Mouse (Mus musculus) intestine, embryonic 14.5 days (tissue): ENCODE measurements around the gene Narfl. TPM values are rescaled to one million over a fixed set of nuclear protein-coding genes. Genes with fewer than 3 reads are reported as not detected.

Source experiments
- ATAC-seq: fragments of 200-750 bp; cut with Nextera tagmentation; replicated peaks from 2 replicates; pipeline ENCODE4 v1.8.0; 2017; ENCODE audit warnings: low read depth, moderate number of reproducible peaks, moderate TSS enrichment, moderate library complexity; ENCODE audit not compliant: low FRiP score, low TSS enrichment
- DNase-seq: peaks from one replicate; pipeline ENCODE4 v3.0.0-alpha.2; 2018; ENCODE audit warnings: low spot score
- H3K27ac ChIP-seq: fragments of 300-500 bp; sonication (generic); 2 replicates; pipeline ENCODE4 v1.5.1; 2014; ENCODE audit warnings: low read depth, mild to moderate bottlenecking, control low read depth
- H3K27me3 ChIP-seq: fragments of 300-500 bp; sonication (generic); replicated peaks from 2 replicates; pipeline ENCODE4 v1.6.1; 2014; ENCODE audit warnings: low read length, control low read depth; ENCODE audit not compliant: control insufficient read depth, insufficient read depth
- H3K36me3 ChIP-seq: fragments of 300-500 bp; sonication (generic); 2 replicates; pipeline ENCODE4 v1.6.1; 2014; ENCODE audit warnings: low read length, control low read depth; ENCODE audit not compliant: control insufficient read depth, insufficient read depth
- H3K4me1 ChIP-seq: fragments of 300-500 bp; sonication (generic); replicated peaks from 2 replicates; pipeline ENCODE4 v1.6.1; 2014; ENCODE audit warnings: low read length, control low read depth, mixed read lengths; ENCODE audit not compliant: control insufficient read depth, insufficient read depth
- H3K4me2 ChIP-seq: fragments of 300-500 bp; sonication (generic); 2 replicates; pipeline ENCODE4 v1.6.1; 2014; ENCODE audit warnings: low read length
- H3K4me3 ChIP-seq: fragments of 300-500 bp; sonication (generic); 2 replicates; pipeline ENCODE4 v1.5.1; 2014; ENCODE audit warnings: low read depth, low read length, control low read depth, mixed read lengths
- H3K9ac ChIP-seq: fragments of 300-500 bp; sonication (generic); 2 replicates; pipeline ENCODE4 v1.6.1; 2014; ENCODE audit warnings: mild to moderate bottlenecking, low read length
- H3K9me3 ChIP-seq: fragments of 300-500 bp; sonication (generic); 2 replicates; pipeline ENCODE4 v1.6.1; 2016; ENCODE audit warnings: low read length, control low read depth; ENCODE audit not compliant: control insufficient read depth
- WGBS: fragments of 180-500 bp; shearing (Covaris S2); extraction: QIAGEN DNeasy Blood & Tissue Kit; methylation state at CpG from one replicate; pipeline ENCODE4 v1.1.7; 2014; 5-methylcytosine and 5-hydroxymethylcytosine counted together
- polyA plus RNA-seq: library from polyadenylated mRNA; unstranded; fragments of >200 nt; fragmentation: Nextera tagmentation; extraction: Ambion mirVana; gene quantifications from 2 replicates; pipeline ENCODE4 v1.2.1, GENCODE M21; 2014

Narfl gene
- polyA plus RNA-seq, 1 experiment from 2014 or later, result 25.2 TPM

- Histone ChIP-seq H3K9me3 (no peaks in the 10 kb centered on the region), H3K4me2 (no peak overlapping the region; the same call in 1 of the 2 replicates), H3K36me3 (no peaks in the 10 kb centered on the region), H3K4me3 (no peak overlapping the region), H3K27me3 (peaks cover 40% of the 10 kb centered on the region), H3K4me1 (peaks cover 11% of the 10 kb centered on the region), H3K27ac (no peak overlapping the region), H3K9ac (no peak overlapping the region)
- ATAC-seq (peak; percentile 37; the same call in 1 of the 2 replicates), DNase-seq (peak; percentile 99)
- 3% methylated on average over 20 of the region's 20 CpGs for WGBS
Measured at GRCm38 (mm10) chr17:25813471-25813870, 39.9 kb downstream of the Narfl start.

GRCm38 (mm10) chr17:25817662-25818061 lies 44.1 kb downstream of the Narfl start:
- H3K4me1 ChIP-seq, result no peaks in the 10 kb centered on the region
- ATAC-seq, result no peak
- peaks cover 43% of the 10 kb centered on the region for H3K27me3 ChIP-seq
- H3K36me3 ChIP-seq, result no peaks in the 10 kb centered on the region
- 77% methylated on average over 11 of the region's 11 CpGs for WGBS
- H3K4me2 ChIP-seq, result no peak overlapping the region
- no peak overlapping the region for H3K4me3 ChIP-seq
- no peak overlapping the region for H3K27ac ChIP-seq
- no peak overlapping the region for H3K9ac ChIP-seq
- no peaks in the 10 kb centered on the region for H3K9me3 ChIP-seq
- DNase-seq, result no peak

GRCm38 (mm10) chr17:25818851-25819780 lies 45.5 kb downstream of the Narfl start:
- Histone ChIP-seq H3K4me3 (no peak overlapping the region), H3K9me3 (no peaks in the 10 kb centered on the region), H3K36me3 (no peaks in the 10 kb centered on the region), H3K27me3 (peaks cover 40% of the 10 kb centered on the region), H3K9ac (no peak overlapping the region), H3K4me2 (peak overlapping the region; percentile 25), H3K4me1 (peaks cover 3% of the 10 kb centered on the region), H3K27ac (no peak overlapping the region)
- ATAC-seq, result peak; percentile 41
- 5% methylated on average over 46 of the region's 46 CpGs for WGBS
- no peak for DNase-seq

- WGBS, result under 1% methylated on average over 18 of the region's 18 CpGs
- peak within 1 kb of the TSS; percentile 38 for H3K27ac ChIP-seq
- peak within 1 kb of the TSS; percentile 92 for H3K4me2 ChIP-seq
- ATAC-seq (0 out of 2 replicates have a peak, but pooled peaks have one; percentile 49), DNase-seq (peak; percentile 79)
- peaks cover 24% of the 10 kb centered on the region for H3K36me3 ChIP-seq
- H3K9ac ChIP-seq, result peak within 1 kb of the TSS; percentile 62
- H3K4me3 ChIP-seq, result peak within 1 kb of the TSS; percentile 77
- H3K4me1 ChIP-seq, result peaks cover 19% of the 10 kb centered on the region
- H3K27me3 ChIP-seq, result peaks cover 29% of the 10 kb centered on the region
- no peaks in the 10 kb centered on the region for H3K9me3 ChIP-seq
Measured at GRCm38 (mm10) chr17:25823452-25823851, 49.9 kb downstream of the Narfl start, which contains the start of gene Wdr24. Wdr24 (plus strand) TSS chr17:25823627.

- Histone ChIP-seq H3K4me2 (peak overlapping the region; percentile 92), H3K27ac (no peak overlapping the region), H3K4me3 (peak overlapping the region; percentile 77; the same call in 1 of the 2 replicates), H3K9ac (peak overlapping the region; percentile 62; the same call in 1 of the 2 replicates), H3K4me1 (peaks cover 21% of the 10 kb centered on the region), H3K36me3 (peaks cover 24% of the 10 kb centered on the region), H3K9me3 (no peaks in the 10 kb centered on the region), H3K27me3 (peaks cover 18% of the 10 kb centered on the region)
- no peak for DNase-seq
- WGBS, result 66% methylated on average over 17 of the region's 17 CpGs
- ATAC-seq, result no peak
Measured at GRCm38 (mm10) chr17:25824362-25825142, 51.0 kb downstream of the Narfl start.

GRCm38 (mm10) chr17:25825311-25825710 lies 51.7 kb downstream of the Narfl start:
- Histone ChIP-seq H3K9ac (no peak overlapping the region), H3K27me3 (peaks cover 11% of the 10 kb centered on the region), H3K4me2 (peak overlapping the region; percentile 92; the same call in 1 of the 2 replicates), H3K36me3 (peaks cover 29% of the 10 kb centered on the region), H3K27ac (no peak overlapping the region), H3K9me3 (no peaks in the 10 kb centered on the region), H3K4me1 (peaks cover 29% of the 10 kb centered on the region), H3K4me3 (no peak overlapping the region)
- ATAC-seq, result no peak
- no peak for DNase-seq
- 94% methylated on average over 6 of the region's 6 CpGs for WGBS

GRCm38 (mm10) chr17:25825984-25826570 lies 52.5 kb downstream of the Narfl start:
- H3K4me1 ChIP-seq, result peaks cover 35% of the 10 kb centered on the region
- no peak overlapping the region for H3K27ac ChIP-seq
- DNase-seq (no peak), ATAC-seq (no peak)
- H3K9me3 ChIP-seq, result no peaks in the 10 kb centered on the region
- H3K4me3 ChIP-seq, result no peak overlapping the region
- WGBS, result 96% methylated on average over 27 of the region's 27 CpGs
- peaks cover 36% of the 10 kb centered on the region for H3K36me3 ChIP-seq
- no peak overlapping the region for H3K9ac ChIP-seq
- H3K27me3 ChIP-seq, result peaks cover 5% of the 10 kb centered on the region; the same call in 1 of the 2 replicates
- no peak overlapping the region for H3K4me2 ChIP-seq

GRCm38 (mm10) chr17:25827011-25827410 lies 53.4 kb downstream of the Narfl start:
- ATAC-seq (no peak), DNase-seq (no peak)
- H3K4me3 ChIP-seq, result no peak overlapping the region
- H3K4me2 ChIP-seq, result no peak overlapping the region
- 93% methylated on average over 13 of the region's 13 CpGs for WGBS
- H3K4me1 ChIP-seq, result peaks cover 44% of the 10 kb centered on the region
- H3K9me3 ChIP-seq, result no peaks in the 10 kb centered on the region
- no peaks in the 10 kb centered on the region for H3K27me3 ChIP-seq
- no peak overlapping the region for H3K9ac ChIP-seq
- peaks cover 45% of the 10 kb centered on the region for H3K36me3 ChIP-seq
- no peak overlapping the region for H3K27ac ChIP-seq
